Mouse (Mus musculus) urinary bladder, postnatal 25 days (tissue): Measurements from ENCODE around the gene Pth2.

ENCODE experiments used
- DNase-seq: peaks from one replicate; pipeline ENCODE4 v3.0.0; 2022; ENCODE audit warnings: low spot score

The Pth2 gene

DNA sequence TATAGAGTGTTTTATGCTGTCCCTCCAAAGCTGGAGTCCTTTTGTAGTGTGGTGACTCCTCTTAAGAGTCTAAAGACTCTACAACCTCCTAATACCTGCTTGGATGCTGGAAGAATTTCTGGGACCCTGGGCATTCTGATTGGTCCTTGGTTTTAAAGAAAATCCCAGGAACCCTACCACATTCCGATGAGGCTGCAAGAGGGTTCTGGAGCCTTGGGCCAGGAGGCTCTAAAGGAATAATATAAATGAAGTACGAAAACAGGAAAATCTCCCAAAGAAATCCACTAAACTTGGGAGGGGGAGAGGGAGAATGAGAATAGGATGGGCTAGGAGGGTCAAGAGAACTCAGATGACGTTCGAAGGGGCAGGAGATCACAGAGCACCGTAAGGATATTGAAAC, 27.2 kb upstream of the Pth2 start:
- no peak for DNase-seq

GRCm38 (mm10) chr7:45154096-45154992, 26.5 kb upstream of the Pth2 start, which contains the start of the genes Pih1d1 and Aldh16a1:
TSS of gene Pih1d1 (plus strand) at chr7:45154303.
TSS of gene Aldh16a1 (minus strand) at chr7:45154584.
- DNase-seq, result peak; percentile 96

GRCm38 (mm10) chr7:45154993-45155514, 25.7 kb upstream of the Pth2 start:
- peak; percentile 44 for DNase-seq

- DNase-seq, result no peak
These were observed 25.2 kb upstream of the Pth2 start for GRCm38 (mm10) chr7:45155590-45155989.

- DNase-seq, result no peak
These were observed 24.6 kb upstream of the Pth2 start for GRCm38 (mm10) chr7:45156206-45156605.

DNA sequence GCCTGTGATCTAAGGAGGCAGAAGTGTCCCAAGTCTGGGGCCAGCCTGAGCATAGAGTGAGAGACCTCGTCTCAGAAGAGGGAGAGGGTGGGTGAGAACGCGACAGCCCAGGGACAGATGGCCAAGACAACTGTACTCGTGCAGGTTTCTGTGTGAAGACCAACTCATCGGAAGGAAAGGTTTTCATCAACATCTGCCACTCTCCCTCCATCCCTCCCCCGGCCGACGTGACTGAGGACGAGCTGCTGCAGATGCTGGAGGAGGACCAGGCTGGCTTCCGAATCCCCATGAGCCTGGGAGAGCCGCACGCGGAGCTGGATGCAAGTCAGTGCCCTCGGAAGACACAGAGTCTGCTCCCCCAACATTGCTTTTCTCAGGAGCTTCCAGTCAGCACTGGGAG, 23.3 kb upstream of the Pth2 start:
- DNase-seq, result no peak

- DNase-seq, result no peak
These were observed 21.8 kb upstream of the Pth2 start for GRCm38 (mm10) chr7:45158991-45159390.

DNA sequence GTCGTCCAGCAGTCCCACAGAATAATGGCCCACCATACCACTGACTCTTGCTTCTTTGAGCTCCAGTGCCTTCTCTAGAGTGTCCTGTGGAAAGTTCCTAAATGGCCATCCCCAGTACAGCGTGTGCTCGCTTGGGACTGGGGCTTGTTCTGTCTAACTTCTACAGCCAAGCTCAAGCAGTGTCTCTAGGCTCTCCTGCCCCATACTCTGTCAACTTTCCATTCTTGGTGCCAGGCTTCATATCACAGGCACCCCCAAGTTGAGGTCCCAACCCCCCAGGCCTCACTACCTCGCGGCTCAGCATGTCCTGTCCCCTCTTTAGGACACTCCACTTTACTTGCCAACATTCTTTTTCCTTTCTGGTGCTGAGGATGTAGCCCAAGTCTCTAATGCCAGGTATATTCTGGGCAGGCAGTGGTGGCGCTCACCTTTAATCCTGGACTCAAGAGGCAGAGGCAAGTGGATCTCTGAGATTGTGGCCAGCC, 20.4 kb upstream of the Pth2 start:
- no peak for DNase-seq

GRCm38 (mm10) chr7:45160866-45161265, 19.9 kb upstream of the Pth2 start:
- DNase-seq, result no peak

- peak; percentile 93 for DNase-seq
These were observed 19.0 kb upstream of the Pth2 start for GRCm38 (mm10) chr7:45161612-45162473.

DNA sequence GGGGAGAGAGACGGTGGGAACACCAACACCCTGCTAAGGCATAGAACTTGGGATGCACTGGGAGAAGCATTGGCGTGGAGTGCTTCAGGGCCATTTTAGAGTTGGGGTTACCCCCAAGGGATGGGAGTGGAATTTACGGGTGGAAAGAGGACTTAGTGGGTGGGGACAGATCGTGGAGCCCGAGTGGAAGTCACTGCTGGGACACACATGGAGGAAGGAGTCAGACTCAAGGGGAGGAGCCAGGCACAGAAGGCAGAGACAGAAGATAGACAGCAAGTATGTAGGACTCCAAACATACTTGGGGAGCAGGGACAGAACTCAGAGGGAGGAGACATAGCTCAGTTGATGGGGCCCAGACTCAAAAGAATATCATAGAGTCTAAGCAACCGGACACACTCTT, 18.2 kb upstream of the Pth2 start:
- no peak for DNase-seq

DNA sequence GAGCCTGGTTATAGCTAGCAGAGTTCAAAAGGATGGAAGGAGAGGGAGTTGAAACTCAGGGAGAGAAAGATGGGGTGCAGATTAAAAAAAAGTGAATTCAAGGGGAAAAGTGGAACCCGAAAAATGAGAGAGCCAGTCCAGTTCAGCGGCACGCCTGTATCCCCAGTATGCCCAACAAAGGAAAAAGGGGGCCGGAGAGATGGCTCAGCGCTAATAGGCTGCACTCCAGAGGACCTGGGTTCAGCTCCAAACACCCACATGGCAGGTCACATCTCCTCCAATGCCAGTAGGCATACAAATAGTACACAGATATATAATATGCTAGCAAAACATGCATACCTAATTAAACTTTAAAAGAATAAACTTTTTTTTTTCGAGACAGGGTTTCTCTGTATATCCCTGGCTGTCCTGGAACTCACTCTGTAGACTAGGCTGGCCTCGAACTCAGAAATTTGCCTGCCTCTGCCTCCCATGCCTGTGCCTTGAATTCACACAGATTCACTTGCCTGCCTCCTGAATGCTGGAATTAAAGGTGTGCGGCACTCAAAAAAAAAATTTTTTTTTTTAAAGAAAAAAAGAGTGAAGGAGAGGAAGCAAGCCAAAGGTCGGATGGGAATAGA, 17.7 kb upstream of the Pth2 start:
- DNase-seq, result no peak

- DNase-seq, result no peak
These were observed 16.9 kb upstream of the Pth2 start, which contains the start of gene Slc17a7 for GRCm38 (mm10) chr7:45163735-45164490. TSS of gene Slc17a7 (plus strand) at chr7:45163949.

DNA sequence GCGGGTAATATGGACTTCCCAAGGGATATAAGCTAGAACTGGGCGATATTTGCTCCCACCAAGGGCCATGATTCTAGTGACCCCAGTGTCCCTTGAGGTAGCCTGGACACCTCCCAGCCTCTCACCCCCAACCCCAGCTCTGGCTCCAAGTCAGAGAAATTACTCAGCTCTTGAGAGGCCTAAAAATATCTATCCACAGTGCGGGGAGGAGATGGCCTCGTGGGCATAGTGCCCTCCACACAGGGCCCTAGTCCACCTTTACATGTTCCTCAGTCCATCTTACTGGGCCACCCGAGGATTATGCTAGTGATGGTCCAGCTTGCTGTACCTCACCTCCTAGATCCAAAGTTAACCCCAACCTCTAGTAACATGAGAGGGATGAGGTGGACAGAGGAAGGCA, 16.0 kb upstream of the Pth2 start:
- DNase-seq, result no peak

GRCm38 (mm10) chr7:45165701-45166100, 15.1 kb upstream of the Pth2 start:
- no peak for DNase-seq

GRCm38 (mm10) chr7:45166950-45167401, 13.8 kb upstream of the Pth2 start:
- no peak for DNase-seq

GRCm38 (mm10) chr7:45167761-45168445, 12.9 kb upstream of the Pth2 start:
- no peak for DNase-seq

GRCm38 (mm10) chr7:45168656-45169055, 12.1 kb upstream of the Pth2 start:
- no peak for DNase-seq

- DNase-seq, result no peak
These were observed 11.3 kb upstream of the Pth2 start for GRCm38 (mm10) chr7:45169495-45169894.

GRCm38 (mm10) chr7:45172974-45173373, 7.8 kb upstream of the Pth2 start:
- no peak for DNase-seq
